Mouse (Mus musculus) CH12.LX (cell line): ENCODE data around the gene Sytl1. TPM values are rescaled to one million over a fixed set of nuclear protein-coding genes. Genes with fewer than 3 reads are reported as not detected.

Experiments
- DNase-seq: peaks from one replicate; pipeline ENCODE4 v3.0.0-alpha.2; 2013; ENCODE audit errors: extremely low read depth
- H3K27ac ChIP-seq: 2 replicates; pipeline ENCODE4 v1.5.1; 2012; ENCODE audit warnings: low read depth, mild to moderate bottlenecking, control low read depth, moderate library complexity; ENCODE audit not compliant: insufficient read depth
- H3K27me3 ChIP-seq: replicated peaks from 2 replicates; pipeline ENCODE3; 2012; ENCODE audit warnings: inconsistent platforms
- H3K36me3 ChIP-seq, 2 experiments: replicated peaks in 1 of 2; 2 replicates each; pipeline versions ENCODE3 to v1.6.1; 2012; ENCODE audit warnings: inconsistent platforms in 1 of 2, low read length in 1 of 2, mild to moderate bottlenecking in 1 of 2, mixed read lengths in 1 of 2, moderate library complexity in 1 of 2; ENCODE audit not compliant: control insufficient read depth in 1 of 2, insufficient read depth in 1 of 2
- H3K4me1 ChIP-seq, 2 experiments: 2 replicates each; pipeline ENCODE4 v1.6.1; 2012; ENCODE audit warnings: inconsistent platforms in 1 of 2, moderate library complexity in 1 of 2; ENCODE audit not compliant: insufficient read depth in 2 of 2, control insufficient read depth in 1 of 2
- H3K4me2 ChIP-seq: 2 replicates; pipeline ENCODE4 v1.6.1; 2012; ENCODE audit warnings: low read depth, mild to moderate bottlenecking, control low read depth; ENCODE audit not compliant: poor library complexity, insufficient read depth, severe bottlenecking
- H3K4me3 ChIP-seq, 3 experiments: fragments of 150-350 bp in 1 of 3; sonication (generic) in 1 of 3; replicated peaks in 1 of 3; 2 replicates each; pipeline versions ENCODE3 to v1.5.1; 2011 to 2012; ENCODE audit warnings: low read depth in 2 of 3, low read length in 2 of 3, mild to moderate bottlenecking in 2 of 3, moderate library complexity in 2 of 3, control low read depth in 1 of 3, improper control_type of control experiment in 1 of 3, inconsistent platforms in 1 of 3, mixed read lengths in 1 of 3; ENCODE audit not compliant: poor library complexity in 1 of 3
- H3K79me2 ChIP-seq: replicated peaks from 2 replicates; pipeline ENCODE4 v1.6.1; 2012; ENCODE audit warnings: mild to moderate bottlenecking, moderate library complexity; ENCODE audit not compliant: control insufficient read depth, poor library complexity, insufficient read depth, severe bottlenecking; ENCODE audit errors: extremely low read depth
- H3K9ac ChIP-seq: 2 replicates; pipeline ENCODE4 v1.6.1; 2012; ENCODE audit warnings: low read depth, mild to moderate bottlenecking, control low read depth, moderate library complexity; ENCODE audit not compliant: insufficient read depth
- H3K9me3 ChIP-seq: replicated peaks from 2 replicates; pipeline ENCODE3; 2012; ENCODE audit warnings: low read length, inconsistent platforms, mixed read lengths
- CHD1 ChIP-seq: IDR thresholded peaks from 2 replicates; pipeline ENCODE4 v1.6.1; 2012; ENCODE audit warnings: low read depth, low read length, improper control_type of control experiment, inconsistent platforms
- CHD2 ChIP-seq: IDR thresholded peaks from 2 replicates; pipeline ENCODE4 v1.6.1; 2011; ENCODE audit warnings: low read length, improper control_type of control experiment
- E2F4 ChIP-seq: IDR thresholded peaks from 2 replicates; pipeline ENCODE4 v1.6.1; 2011; ENCODE audit warnings: low read depth, low read length, improper control_type of control experiment; ENCODE audit not compliant: insufficient replicate concordance
- ELF1 ChIP-seq: IDR thresholded peaks from 2 replicates; pipeline ENCODE4 v1.6.1; 2014; ENCODE audit warnings: low read depth, mild to moderate bottlenecking, inconsistent platforms, low read length, improper control_type of control experiment
- IRF4 ChIP-seq: IDR thresholded peaks from 2 replicates; pipeline ENCODE4 v1.6.1; 2014; ENCODE audit warnings: low read depth, mild to moderate bottlenecking, inconsistent platforms, low read length, improper control_type of control experiment
- POLR2A ChIP-seq: IDR thresholded peaks from 2 replicates; pipeline ENCODE4 v1.6.1; 2011; ENCODE audit warnings: low read depth, mild to moderate bottlenecking, improper control_type of control experiment, low read length
- TBP ChIP-seq: conservative IDR thresholded peaks from 2 replicates; pipeline ENCODE4 v1.6.1; 2011; ENCODE audit warnings: low read depth, low read length, improper control_type of control experiment
- ZMIZ1 ChIP-seq: IDR thresholded peaks from 2 replicates; pipeline ENCODE4 v1.6.1; 2012; ENCODE audit warnings: low read depth, mild to moderate bottlenecking, inconsistent platforms, low read length, improper control_type of control experiment
- dilution Hi-C: fragments of 300-500 bp; cut with MboI; formaldehyde crosslinking; loops from 2 replicates; pipeline ENCODE4 v1.14.3; 2020; ENCODE audit warnings: low sequenced_read_pairs; ENCODE audit not compliant: extremely low pct_unique_long_range_greater_than_20kb, extremely low pct_ligation_motif_present
- in situ Hi-C: fragments of 300-500 bp; cut with MboI; formaldehyde crosslinking; loops from 3 replicates; pipeline ENCODE4 v1.14.3; 2019; ENCODE audit warnings: low sequenced_read_pairs, low pct_ligation_motif_present, low pct_unique_long_range_greater_than_20kb, mixed read lengths
- polyA plus RNA-seq: library from polyadenylated mRNA; unstranded; fragments of >175 nt; gene quantifications from 2 replicates; pipeline ENCODE4 v1.2.1, GENCODE M21; 2012; ENCODE audit warnings: low read depth; ENCODE audit not compliant: insufficient read length
- total RNA-seq, 2 experiments: library from RNA; depleted of rRNA; stranded (reverse); fragments of 300-350 nt in 1 of 2; fragments of >200 nt in 1 of 2; gene quantifications; 2 replicates each; pipeline ENCODE4 v1.2.3; 2012 to 2014

The Sytl1 gene
- total and polyA plus RNA-seq, 3 experiments: 8.2 to 20.0 (median 12.1) TPM

GRCm38 (mm10) chr4:133262375-133262765 lies 543 bp downstream of the Sytl1 start:
- dilution Hi-C loops: no loop called here
- Histone ChIP-seq H3K27ac (peak overlapping the region; percentile 14; the same call in 1 of the 2 replicates), H3K4me3 (peak overlapping the region; percentile 36 to 47 (median 45)), H3K36me3 (peaks cover 25 to 66% of the 10 kb centered on the region in 2 experiments), H3K9me3 (no peaks in the 10 kb centered on the region), H3K4me1 (peaks cover 15 to 56% of the 10 kb centered on the region in 2 experiments), H3K27me3 (no peaks in the 10 kb centered on the region), H3K4me2 (peak overlapping the region; percentile 26), H3K9ac (peak overlapping the region; percentile 46), H3K79me2 (no peaks in the 10 kb centered on the region)
- no peak for DNase-seq
- in situ Hi-C loops: loop anchor here (5.0 kb wide), 1 partner anchor 40 kb away; no protein-coding TSS in a partner anchor
- TF ChIP-seq ZMIZ1: no peak
- TF ChIP-seq CHD1: peak; percentile 25; the same call in 1 of the 2 replicates

GRCm38 (mm10) chr4:133261641-133262374 lies 1.1 kb downstream of the Sytl1 start:
- Histone ChIP-seq H3K4me2 (peak overlapping the region; percentile 26), H3K27me3 (no peaks in the 10 kb centered on the region), H3K9ac (peak overlapping the region; percentile 46; the same call in 1 of the 2 replicates), H3K4me1 (peaks cover 15 to 56% of the 10 kb centered on the region in 2 experiments), H3K27ac (peak overlapping the region; percentile 14; the same call in 1 of the 2 replicates), H3K4me3 (peak overlapping the region; percentile 36 to 47 (median 45))
- in situ Hi-C loops: loop anchor here (5.0 kb wide), 1 partner anchor 40 kb away; no protein-coding TSS in a partner anchor
- no peak for TF ChIP-seq TBP
- no peak for TF ChIP-seq E2F4
- no peak for TF ChIP-seq ELF1
- peak; percentile 87 for TF ChIP-seq CHD1
- TF ChIP-seq POLR2A: 0 out of 2 replicates have a peak, but pooled peaks have one; percentile 20
- TF ChIP-seq IRF4: no peak
- TF ChIP-seq CHD2: no peak
- TF ChIP-seq, all 38 proteins: peak for 2
- DNase-seq: no peak
- peaks cover 21 to 66% of the 10 kb centered on the region in 2 experiments for H3K36me3 ChIP-seq
- no peaks in the 10 kb centered on the region for H3K79me2 ChIP-seq
- dilution Hi-C loops: no loop called here
- H3K9me3 ChIP-seq: no peaks in the 10 kb centered on the region

- dilution Hi-C loops: no loop called here
- H3K4me2 ChIP-seq: no peak overlapping the region
- H3K4me1 ChIP-seq: peaks cover 11 to 22% of the 10 kb centered on the region in 2 experiments
- H3K27me3 ChIP-seq: no peaks in the 10 kb centered on the region
- no peaks in the 10 kb centered on the region for H3K79me2 ChIP-seq
- TF ChIP-seq E2F4: no peak
- H3K9me3 ChIP-seq: no peaks in the 10 kb centered on the region
- in situ Hi-C loops: no loop called here
- H3K4me3 ChIP-seq: no peak overlapping the region
- DNase-seq: no peak
- no peak overlapping the region for H3K27ac ChIP-seq
- no peak overlapping the region for H3K9ac ChIP-seq
- peaks cover 0 to 67% of the 10 kb centered on the region in 2 experiments for H3K36me3 ChIP-seq
Measured at GRCm38 (mm10) chr4:133257798-133258408, 5.0 kb downstream of the Sytl1 start.
